Mouse (Mus musculus) forebrain, embryonic 16.5 days (tissue): ENCODE results near the gene Adamts5. TPM values are rescaled to one million over a fixed set of nuclear protein-coding genes. Genes with fewer than 3 reads are reported as not detected.

Experiments used
- ATAC-seq: fragments of 200-750 bp; cut with Nextera tagmentation; 2 replicates; pipeline ENCODE4 v1.8.0; 2017; ENCODE audit warnings: mild to moderate bottlenecking, moderate library complexity
- H3K27ac ChIP-seq: fragments of 300-500 bp; sonication (generic); 2 replicates; pipeline ENCODE4 v1.5.1; 2014; ENCODE audit warnings: low read length, control low read depth
- H3K27me3 ChIP-seq: fragments of 300-500 bp; sonication (generic); replicated peaks from 2 replicates; pipeline ENCODE4 v1.6.1; 2014; ENCODE audit warnings: low read length; ENCODE audit not compliant: control insufficient read depth, insufficient read depth
- H3K36me3 ChIP-seq: fragments of 300-500 bp; sonication (generic); 2 replicates; pipeline ENCODE4 v1.6.1; 2014; ENCODE audit not compliant: control insufficient read depth, insufficient read depth
- H3K4me1 ChIP-seq: fragments of 300-500 bp; sonication (generic); replicated peaks from 2 replicates; pipeline ENCODE4 v1.6.1; 2014; ENCODE audit warnings: low read length; ENCODE audit not compliant: control insufficient read depth, insufficient read depth
- H3K4me2 ChIP-seq: fragments of 300-500 bp; sonication (generic); 2 replicates; pipeline ENCODE4 v1.6.1; 2014; ENCODE audit warnings: mild to moderate bottlenecking, low read length, control low read depth
- H3K4me3 ChIP-seq: fragments of 300-500 bp; sonication (generic); replicated peaks from 2 replicates; pipeline ENCODE4 v1.5.1; 2014; ENCODE audit warnings: mild to moderate bottlenecking, low read length, control low read depth
- H3K9ac ChIP-seq: fragments of 300-500 bp; sonication (generic); replicated peaks from 2 replicates; pipeline ENCODE4 v1.6.1; 2014; ENCODE audit warnings: low read depth, low read length, control low read depth
- H3K9me3 ChIP-seq: fragments of 300-500 bp; sonication (generic); 2 replicates; pipeline ENCODE4 v1.6.1; 2016; ENCODE audit warnings: low read length; ENCODE audit not compliant: control insufficient read depth
- WGBS: fragments of 180-500 bp; shearing (Covaris S2); extraction: QIAGEN DNeasy Blood & Tissue Kit; methylation state at CpG from one replicate; pipeline ENCODE4 v1.1.7; 2014; 5-methylcytosine and 5-hydroxymethylcytosine counted together
- polyA plus RNA-seq: library from polyadenylated mRNA; unstranded; fragments of >200 nt; fragmentation: Nextera tagmentation; extraction: Ambion mirVana; gene quantifications from 2 replicates; pipeline ENCODE4 v1.2.1, GENCODE M21; 2015

Gene Adamts5
- polyA plus RNA-seq, 1 experiment from 2014 or later, result 1.8 TPM

DNA sequence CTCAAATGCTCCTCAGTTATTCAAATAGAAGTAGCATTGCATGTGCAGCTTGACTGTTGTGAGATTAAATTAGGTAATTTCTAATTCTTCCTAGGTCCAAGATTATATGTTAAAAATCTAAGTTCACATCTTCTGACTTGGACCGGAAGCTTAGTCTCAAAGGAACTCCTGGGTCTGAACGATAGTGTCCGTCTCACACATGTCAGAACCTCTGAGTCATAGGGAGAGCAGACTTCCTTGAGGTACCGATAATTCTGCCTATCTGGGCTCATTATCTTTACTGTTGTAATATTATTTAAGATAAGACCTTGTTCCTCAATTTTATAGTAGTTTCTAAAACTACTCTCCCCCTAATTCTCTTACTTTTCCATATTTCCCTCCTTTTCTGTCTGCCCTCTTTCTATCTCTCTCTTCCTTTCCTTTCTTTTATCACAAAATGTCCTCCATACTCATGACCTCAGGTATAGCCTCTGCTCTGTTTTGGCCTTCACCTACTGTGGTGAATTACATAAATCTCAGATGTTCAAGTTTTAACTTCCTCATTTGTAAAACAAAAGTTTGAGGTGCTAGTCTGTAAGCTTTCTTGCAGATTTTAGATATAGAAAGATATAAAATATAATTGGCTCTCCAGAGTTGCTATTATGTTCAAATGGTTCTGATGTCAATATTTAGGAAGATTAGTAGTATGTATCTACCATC lies 36.8 kb downstream of the Adamts5 start:
- H3K9me3 ChIP-seq, result no peaks in the 10 kb centered on the region
- H3K9ac ChIP-seq, result no peak overlapping the region
- no peak for ATAC-seq
- H3K4me3 ChIP-seq, result no peak overlapping the region
- H3K36me3 ChIP-seq, result no peaks in the 10 kb centered on the region
- no peaks in the 10 kb centered on the region for H3K4me1 ChIP-seq
- H3K27ac ChIP-seq, result no peak overlapping the region
- WGBS, result 97% methylated on average over 4 of the region's 4 CpGs
- no peaks in the 10 kb centered on the region for H3K27me3 ChIP-seq
- H3K4me2 ChIP-seq, result no peak overlapping the region

DNA sequence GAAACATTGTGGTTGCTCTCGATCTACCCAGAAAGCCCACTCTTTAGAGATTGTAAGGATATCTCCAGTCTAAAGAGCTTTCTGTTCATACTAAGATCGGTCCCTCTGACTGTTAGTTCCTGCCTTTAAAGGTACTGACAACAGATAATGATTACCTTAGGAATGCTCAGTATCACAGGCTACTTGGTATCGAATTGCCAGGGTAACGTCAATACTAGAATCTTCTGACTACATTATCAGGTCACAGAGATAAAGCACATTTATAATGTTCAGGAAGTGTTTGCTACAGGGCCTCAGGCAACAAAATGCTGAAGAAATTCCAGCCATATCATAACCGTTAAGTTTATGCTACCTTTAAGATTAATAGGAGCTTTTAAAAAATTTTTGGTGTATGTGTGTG lies 47.1 kb downstream of the Adamts5 start:
- ATAC-seq, result no peak

DNA sequence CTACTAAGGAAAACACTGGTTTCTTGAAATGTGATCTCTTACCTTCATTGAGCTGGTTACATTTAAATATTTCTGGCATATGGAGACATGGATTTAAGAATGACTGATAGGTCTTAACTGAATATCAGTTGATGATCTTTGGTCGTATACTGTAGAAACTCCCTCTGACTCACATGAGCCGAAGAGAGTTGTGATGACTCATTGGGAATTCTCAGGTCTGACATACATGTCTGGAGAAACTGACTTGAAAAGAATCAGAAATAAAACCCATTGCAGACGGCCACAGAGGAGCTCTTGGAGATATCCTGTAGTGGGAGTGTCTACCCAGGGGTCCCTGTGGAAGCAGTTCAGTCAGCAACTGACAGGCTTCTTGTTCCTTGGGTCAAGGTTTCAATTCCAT lies 74.6 kb downstream of the Adamts5 start:
- H3K9me3 ChIP-seq, result 0 out of 2 replicates have a peak, but pooled peaks cover 2% of the 10 kb centered on the region
- no peak overlapping the region for H3K9ac ChIP-seq
- H3K4me2 ChIP-seq, result no peak overlapping the region
- no peaks in the 10 kb centered on the region for H3K27me3 ChIP-seq
- WGBS, result 76% methylated on average over 3 of the region's 3 CpGs
- H3K4me3 ChIP-seq, result no peak overlapping the region
- no peak for ATAC-seq
- H3K36me3 ChIP-seq, result no peaks in the 10 kb centered on the region
- H3K27ac ChIP-seq, result no peak overlapping the region
- no peaks in the 10 kb centered on the region for H3K4me1 ChIP-seq

More for the DNA sequence above, 47.1 kb downstream of the Adamts5 start:
- Histone ChIP-seq H3K27me3 (no peaks in the 10 kb centered on the region), H3K9ac (no peak overlapping the region), H3K4me1 (no peaks in the 10 kb centered on the region), H3K4me3 (no peak overlapping the region), H3K4me2 (no peak overlapping the region), H3K36me3 (no peaks in the 10 kb centered on the region), H3K9me3 (no peaks in the 10 kb centered on the region), H3K27ac (no peak overlapping the region)
- 96% methylated on average over 5 of the region's 5 CpGs for WGBS

DNA sequence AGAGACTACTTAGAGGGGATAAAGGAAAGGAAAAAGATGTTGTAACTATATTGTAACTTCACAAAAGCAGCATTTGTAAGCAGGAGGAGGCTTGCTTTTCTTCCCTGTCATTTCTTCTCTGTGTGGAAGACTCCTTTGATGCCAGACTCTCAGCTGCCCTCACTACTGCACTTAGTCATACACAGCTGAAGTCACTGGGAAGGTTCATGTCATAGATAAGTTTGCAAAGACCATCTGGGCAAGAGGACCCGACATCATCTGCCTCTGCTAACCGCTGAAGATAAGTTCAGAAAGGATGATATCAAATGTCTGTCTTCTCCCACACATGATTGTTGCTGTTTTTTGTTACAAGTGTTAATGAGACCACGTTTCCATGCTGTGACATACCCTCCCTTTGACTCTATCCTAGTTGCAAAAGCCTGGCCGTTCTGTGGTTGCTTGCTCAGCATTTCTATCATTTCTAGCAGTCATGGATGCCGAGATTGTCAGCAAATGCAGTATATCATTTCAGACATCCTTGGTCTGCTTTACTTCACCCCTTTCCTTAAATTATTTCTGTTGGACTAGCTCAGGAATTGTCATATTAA lies 79.2 kb downstream of the Adamts5 start:
- Histone ChIP-seq H3K36me3 (no peaks in the 10 kb centered on the region), H3K9me3 (0 out of 2 replicates have a peak, but pooled peaks cover 2% of the 10 kb centered on the region), H3K4me3 (no peak overlapping the region), H3K9ac (no peak overlapping the region), H3K27me3 (no peaks in the 10 kb centered on the region), H3K4me2 (no peak overlapping the region), H3K27ac (no peak overlapping the region), H3K4me1 (no peaks in the 10 kb centered on the region)
- 85% methylated on average over 5 of the region's 5 CpGs for WGBS
- ATAC-seq, result no peak

DNA sequence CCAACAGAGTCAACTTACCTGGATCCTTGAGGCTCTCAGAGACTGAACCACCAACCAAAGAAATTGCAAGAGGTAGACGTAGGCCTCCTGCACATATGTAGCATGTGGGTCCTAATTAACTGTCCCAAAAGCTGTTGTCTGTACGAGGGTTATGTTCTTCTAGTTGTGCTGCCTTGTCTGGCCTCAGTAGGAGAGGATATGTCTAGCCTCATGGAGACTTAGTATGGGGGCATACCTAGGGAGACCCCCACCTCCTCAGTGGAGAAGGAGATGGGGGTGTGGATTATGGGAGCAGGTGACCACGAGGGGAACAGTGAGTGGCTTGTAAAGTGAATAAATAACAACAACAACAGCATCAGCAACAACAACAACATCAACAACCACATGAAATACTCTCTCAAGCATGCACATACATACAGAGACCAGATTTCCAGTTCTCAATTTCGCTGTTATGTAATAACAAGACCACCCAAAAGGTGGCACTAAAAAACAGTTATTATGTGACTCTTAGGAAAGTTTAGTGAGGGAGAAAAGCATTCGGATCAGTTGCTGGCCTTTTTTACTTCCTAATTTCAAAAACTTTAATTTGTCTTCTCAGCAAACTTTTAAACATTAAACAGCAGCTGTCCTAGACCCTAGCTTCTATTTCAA lies 81.7 kb downstream of the Adamts5 start:
- H3K4me2 ChIP-seq, result no peak overlapping the region
- 55% methylated on average over 5 of the region's 5 CpGs for WGBS

DNA sequence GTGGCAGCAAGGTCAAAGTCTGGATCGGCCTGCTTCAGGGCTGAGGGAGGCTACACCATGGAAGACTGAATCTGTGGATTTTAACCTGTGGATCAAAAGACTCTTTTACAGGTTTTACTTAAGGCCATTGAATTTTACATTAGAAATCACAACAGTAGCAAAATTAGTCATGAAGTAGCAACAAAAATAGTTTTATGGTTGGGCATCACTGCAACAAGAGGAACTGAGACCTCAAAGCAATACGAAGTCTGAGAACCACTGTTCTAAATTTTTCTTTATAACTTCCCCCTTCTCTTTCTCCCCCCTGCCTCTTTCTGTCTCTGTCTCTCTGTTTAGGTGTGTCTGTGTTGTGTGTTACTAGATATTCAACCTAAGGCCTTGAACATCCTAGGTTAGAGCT lies 87.5 kb downstream of the Adamts5 start:
- Histone ChIP-seq H3K4me1 (no peaks in the 10 kb centered on the region), H3K4me2 (no peak overlapping the region), H3K27ac (no peak overlapping the region), H3K9ac (no peak overlapping the region), H3K27me3 (no peaks in the 10 kb centered on the region), H3K4me3 (no peak overlapping the region), H3K36me3 (no peaks in the 10 kb centered on the region), H3K9me3 (no peaks in the 10 kb centered on the region)
- WGBS, result 90% methylated on average over 2 of the region's 2 CpGs
- ATAC-seq, result no peak

More for the DNA sequence above, 81.7 kb downstream of the Adamts5 start:
- Histone ChIP-seq H3K36me3 (no peaks in the 10 kb centered on the region), H3K27me3 (no peaks in the 10 kb centered on the region), H3K27ac (no peak overlapping the region), H3K4me1 (no peaks in the 10 kb centered on the region), H3K9me3 (0 out of 2 replicates have a peak, but pooled peaks cover 2% of the 10 kb centered on the region), H3K9ac (no peak overlapping the region), H3K4me3 (no peak overlapping the region)
- peak; percentile 71 for ATAC-seq

DNA sequence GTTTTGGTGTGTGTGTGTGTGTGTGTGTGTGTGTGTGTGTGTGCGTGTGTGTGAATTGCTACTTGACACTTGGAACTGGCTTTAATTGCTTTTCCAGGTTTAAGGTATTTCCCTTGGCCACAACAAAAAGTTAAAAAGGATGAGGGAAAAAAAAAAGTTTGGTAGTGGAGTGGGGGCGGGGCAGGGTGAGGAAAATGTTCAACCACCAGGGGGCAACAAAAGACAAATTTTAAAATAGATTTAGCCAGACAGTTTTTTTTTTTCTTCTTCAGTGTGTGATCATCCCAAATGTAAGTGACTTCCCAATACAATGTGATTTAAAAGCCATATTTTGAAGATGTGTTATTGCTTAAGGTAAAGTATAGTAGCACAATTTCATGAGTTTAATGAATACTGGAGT lies 94.0 kb downstream of the Adamts5 start:
- Histone ChIP-seq H3K9ac (no peak overlapping the region), H3K27me3 (no peaks in the 10 kb centered on the region; the same call in 1 of the 2 replicates), H3K4me3 (no peak overlapping the region), H3K9me3 (no peaks in the 10 kb centered on the region), H3K36me3 (no peaks in the 10 kb centered on the region), H3K4me1 (peaks cover 18% of the 10 kb centered on the region), H3K4me2 (no peak overlapping the region), H3K27ac (no peak overlapping the region)
- 10% methylated on average over 2 of the region's 2 CpGs for WGBS
- no peak for ATAC-seq

DNA sequence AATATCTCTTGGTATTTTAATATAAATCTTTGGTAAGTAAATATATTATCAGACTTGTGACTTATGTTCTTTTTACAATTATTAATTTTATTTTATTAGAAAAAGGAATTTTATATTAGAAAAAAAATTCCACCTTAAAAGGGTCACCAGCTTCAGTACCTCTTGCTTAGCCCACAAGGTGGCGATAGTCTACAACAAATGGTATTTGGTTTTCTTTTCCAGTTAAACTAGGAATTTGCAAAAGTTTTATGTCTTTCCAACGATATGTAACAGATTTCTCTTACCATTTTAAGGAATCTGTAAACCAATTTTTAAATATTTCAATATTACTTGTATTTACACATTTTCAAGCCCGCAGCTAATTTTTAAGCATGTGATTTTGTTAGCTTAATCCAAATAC lies 94.6 kb downstream of the Adamts5 start:
- WGBS, result 18% methylated on average over 3 of the region's 3 CpGs
- no peak overlapping the region for H3K4me2 ChIP-seq

More for the DNA sequence above, 94.6 kb downstream of the Adamts5 start:
- H3K9ac ChIP-seq, result no peak overlapping the region
- H3K27me3 ChIP-seq, result no peaks in the 10 kb centered on the region; the same call in 1 of the 2 replicates
- no peak for ATAC-seq
- H3K36me3 ChIP-seq, result no peaks in the 10 kb centered on the region
- no peak overlapping the region for H3K4me3 ChIP-seq
- H3K9me3 ChIP-seq, result no peaks in the 10 kb centered on the region
- H3K4me1 ChIP-seq, result peaks cover 19% of the 10 kb centered on the region
- H3K27ac ChIP-seq, result no peak overlapping the region
